Mouse (Mus musculus): Measurements from ENCODE around the gene Ccdc142.

Ccdc142 gene

DNA sequence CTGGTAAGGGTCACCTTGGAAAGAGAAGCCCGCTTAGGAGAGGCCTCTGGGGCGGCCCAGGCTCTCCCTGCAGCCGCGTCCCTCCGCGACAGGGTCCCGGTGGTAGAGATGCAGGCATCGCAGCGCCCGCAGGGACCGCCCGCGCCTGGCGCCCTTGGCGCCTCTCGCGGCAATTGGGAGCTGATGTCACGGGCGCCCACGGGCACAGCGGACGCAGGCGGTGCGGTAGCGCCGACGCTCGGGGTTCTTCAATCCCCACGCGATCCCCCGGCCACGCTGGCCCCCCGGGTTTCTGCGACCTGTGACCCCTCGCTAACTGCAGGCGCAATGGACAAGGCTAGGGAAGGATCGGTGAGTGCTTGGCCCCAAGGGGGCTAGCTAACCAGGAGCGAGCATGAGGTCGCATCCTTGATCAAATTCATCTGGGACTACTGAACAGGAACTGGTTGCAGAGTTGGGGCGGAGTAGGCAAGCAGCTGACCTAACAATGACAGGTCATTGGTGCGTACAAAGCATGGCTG, 40.9 kb downstream of the Ccdc142 start:
- no peak for DNase-seq

DNA sequence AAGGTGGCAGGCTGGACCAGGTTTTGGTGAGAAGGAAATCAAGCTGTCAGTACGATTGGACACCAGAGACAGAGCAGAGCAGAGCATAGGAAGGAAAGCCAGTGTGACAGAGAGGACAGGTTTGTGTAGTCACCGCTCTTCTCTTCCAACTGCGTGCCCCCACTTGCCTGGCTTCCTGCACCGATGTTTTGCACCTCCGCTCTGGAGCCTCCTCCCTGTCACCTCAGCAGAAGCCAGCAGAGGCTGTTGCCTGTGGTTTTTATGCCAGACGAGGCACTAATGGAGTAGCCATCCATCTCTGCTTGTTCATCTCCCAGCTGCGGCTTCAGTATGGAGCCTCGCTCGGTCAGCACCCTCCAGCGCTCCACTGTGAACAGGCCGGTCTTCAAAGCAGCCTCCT, 41.5 kb downstream of the Ccdc142 start:
- no peak for DNase-seq

DNA sequence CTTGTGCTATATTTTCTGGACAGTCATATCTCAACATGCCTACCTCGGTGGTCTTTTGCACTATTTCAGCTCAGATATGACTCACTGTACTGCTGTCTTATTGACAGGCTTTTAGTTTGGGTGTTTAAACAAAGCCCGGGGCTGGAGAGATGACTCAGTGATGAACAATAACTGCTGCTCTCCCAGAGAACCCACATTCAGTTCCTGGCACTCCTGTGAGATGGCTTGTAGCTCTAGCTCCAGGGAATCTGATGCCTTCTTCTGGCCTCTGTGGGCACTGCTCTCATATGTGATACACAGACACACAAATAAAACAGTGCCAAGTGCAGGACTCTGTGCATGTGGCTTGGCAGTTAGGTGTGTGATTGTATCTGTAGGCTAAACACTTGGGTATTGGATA, 43.8 kb downstream of the Ccdc142 start:
- DNase-seq: no peak

DNA sequence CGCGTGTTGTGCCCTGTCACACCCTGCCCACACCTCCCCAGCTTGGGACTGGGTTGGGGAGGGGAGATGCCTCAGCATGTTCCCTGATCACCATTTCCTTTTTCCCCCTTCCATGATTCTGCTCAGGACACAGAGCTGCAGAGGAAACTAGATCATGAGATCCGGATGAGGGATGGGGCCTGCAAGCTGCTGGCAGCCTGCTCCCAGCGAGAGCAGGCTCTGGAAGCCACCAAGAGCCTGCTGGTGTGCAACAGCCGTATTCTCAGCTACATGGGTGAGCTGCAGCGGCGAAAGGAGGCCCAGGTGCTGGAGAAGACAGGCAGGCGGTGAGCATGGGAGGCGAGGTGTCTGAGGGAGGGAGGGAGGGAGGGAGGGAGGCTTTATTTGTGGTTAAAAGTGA, 44.4 kb downstream of the Ccdc142 start:
- no peak for DNase-seq

- no peak for DNase-seq
Observed at GRCm38 (mm10) chr6:83147280-83147679, 45.9 kb downstream of the Ccdc142 start.

DNA sequence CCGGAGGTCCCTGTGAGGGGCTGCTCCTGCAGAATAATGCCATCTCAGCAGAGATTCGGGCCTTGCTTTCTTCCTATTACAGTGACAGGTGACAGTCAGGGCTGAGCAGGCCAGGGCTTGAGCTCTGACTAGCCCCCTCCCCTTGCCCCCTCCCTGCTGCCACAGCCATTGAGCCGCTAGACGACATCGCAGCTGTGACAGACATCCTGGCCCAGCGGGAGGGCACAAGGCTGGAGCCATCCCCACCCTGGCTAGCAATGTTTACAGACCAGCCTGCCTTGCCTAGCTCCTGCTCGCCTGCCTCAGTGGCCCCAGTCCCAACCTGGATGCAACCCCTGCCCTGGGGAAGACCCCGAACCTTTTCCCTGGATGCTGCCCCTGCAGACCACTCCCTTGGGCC, 50.3 kb downstream of the Ccdc142 start:
- DNase-seq: no peak

- no peak for DNase-seq
Observed at GRCm38 (mm10) chr6:83153038-83153437, 51.6 kb downstream of the Ccdc142 start.

DNA sequence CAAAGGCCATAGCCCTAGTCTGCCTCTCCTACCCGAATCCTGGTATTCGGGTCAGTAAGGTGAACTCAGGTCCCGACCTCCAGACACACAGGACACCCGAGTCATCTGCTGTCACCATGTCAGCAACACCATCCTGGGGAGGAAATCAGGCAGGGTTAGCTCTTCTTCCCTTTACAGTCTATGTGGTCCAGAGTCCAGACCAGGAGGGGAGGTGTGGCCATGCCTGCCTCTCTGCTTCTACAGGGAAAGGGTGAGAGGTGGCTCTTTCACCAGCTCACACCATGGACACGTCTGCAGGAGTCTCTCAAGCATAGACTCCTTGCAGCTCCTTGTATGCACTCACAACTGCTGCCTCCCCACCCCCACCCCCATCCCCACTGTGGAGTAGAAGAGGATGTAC, 52.1 kb downstream of the Ccdc142 start:
- no peak for DNase-seq

GRCm38 (mm10) chr6:83155552-83156238, 54.3 kb downstream of the Ccdc142 start:
- DNase-seq: no peak

DNA sequence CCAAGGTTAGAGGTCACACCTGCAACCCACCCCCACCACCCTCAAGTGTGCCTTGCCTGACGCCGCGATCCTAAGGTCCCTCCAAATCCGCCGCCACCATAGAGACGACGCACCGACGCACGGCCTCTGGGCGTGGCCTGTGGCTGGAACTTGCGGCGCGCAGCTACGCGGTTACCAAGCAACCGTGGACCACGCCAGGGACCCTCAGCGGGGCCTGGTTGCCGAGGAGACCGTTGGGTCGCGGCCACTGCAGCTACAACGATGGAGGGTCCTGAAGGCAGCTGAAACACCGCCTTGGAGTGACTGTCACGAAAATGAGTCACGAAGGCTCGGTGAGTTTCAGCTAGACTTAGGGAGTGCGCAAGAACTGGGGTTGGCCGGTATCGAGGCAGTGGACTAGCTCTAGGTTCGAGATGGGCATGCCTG, 54.9 kb downstream of the Ccdc142 start, which contains the start of the genes Wdr54 and 1700003E16Rik:
Wdr54 (minus strand) TSS at position 139 of the 426 bp plus-strand sequence.
1700003E16Rik (plus strand) TSS at position 146 of the 426 bp plus-strand sequence.
- peak; percentile 61 for DNase-seq
